ENCODE assay signal across 12 mouse cellular contexts in genomic region chrX:153233255-153233654, GRCm38 (mm10). TPM values are rescaled to one million over a fixed set of nuclear protein-coding genes. Genes with fewer than 3 reads are reported as not detected.
A peak's percentile ranks its signal among the peaks of the same experiment; 100 is the strongest.
DNase-seq lines count a peak whose midpoint lies in the region; ATAC-seq lines count a peak whose summit lies in the region.
"Had no signal": no experiment of that assay in that cellular context is flagged by ENCODE, and none has a peak within 500 bp of the region (broad histone marks: within the 10 kb centered on the region; RNA-seq: fewer than 3 reads in every experiment).

No protein-coding gene starts in this region.

- no peaks in the 10 kb centered on the region for H3K4me1 ChIP-seq in heart, embryonic 12.5 days (replicated peaks)
- no peaks in the 10 kb centered on the region for H3K4me1 ChIP-seq in lung, embryonic 15.5 days
- H3K4me1 ChIP-seq in embryonic facial prominence, embryonic 14.5 days (ENCODE audit: control insufficient read depth, insufficient read depth, low read length) = no peaks in the 10 kb centered on the region
- no peaks in the 10 kb centered on the region for H3K4me1 ChIP-seq in midbrain, embryonic 16.5 days (ENCODE audit: control insufficient read depth, insufficient read depth, low read length)
- H3K4me1 ChIP-seq: forebrain, embryonic 15.5 days had no signal

- no peak overlapping the region for H3K4me3 ChIP-seq in heart, embryonic 12.5 days
- no peak overlapping the region for H3K4me3 ChIP-seq in lung, embryonic 15.5 days
- H3K4me3 ChIP-seq in embryonic facial prominence, embryonic 14.5 days (ENCODE audit: low read depth, low read length) = no peak overlapping the region
- no peak overlapping the region for H3K4me3 ChIP-seq in midbrain, embryonic 16.5 days (ENCODE audit: low read depth, low read length)
- H3K4me3 ChIP-seq: forebrain, embryonic 15.5 days had no signal

- no peak for DNase-seq in heart, postnatal 25 days (ENCODE audit: low spot score)
- DNase-seq in lung, postnatal 10 days = no peak
- no peak for DNase-seq in embryonic facial prominence, embryonic 14.5 days (ENCODE audit: low spot score)
- no peak for DNase-seq in urinary bladder, postnatal 36 days (ENCODE audit: low spot score in 2 of 2)
- no peak for DNase-seq in gastrocnemius, postnatal 4 days (ENCODE audit: low spot score in 2 of 2)
- DNase-seq: cerebellum, postnatal 36 days; thymus, postnatal 36 days had no signal

- H3K4me2 ChIP-seq in heart, embryonic 12.5 days = peak overlapping the region; percentile 48; the same call in 1 of the 2 replicates
- 0 out of 2 replicates have a peak overlapping the region, but pooled peaks have one; percentile 8 for H3K4me2 ChIP-seq in lung, embryonic 15.5 days
- no peak overlapping the region for H3K4me2 ChIP-seq in embryonic facial prominence, embryonic 14.5 days (ENCODE audit: low read depth, low read length)
- H3K4me2 ChIP-seq in midbrain, embryonic 16.5 days (ENCODE audit: low read length) = peak overlapping the region; percentile 31; the same call in 1 of the 2 replicates
- H3K4me2 ChIP-seq: forebrain, embryonic 15.5 days had no signal

- no peaks in the 10 kb centered on the region for H3K9me3 ChIP-seq in heart, embryonic 12.5 days (replicated peaks)
- no peaks in the 10 kb centered on the region for H3K9me3 ChIP-seq in lung, embryonic 15.5 days
- no peaks in the 10 kb centered on the region for H3K9me3 ChIP-seq in embryonic facial prominence, embryonic 14.5 days (ENCODE audit: control insufficient read depth, low read length)
- H3K9me3 ChIP-seq in midbrain, embryonic 16.5 days (replicated peaks; ENCODE audit: control insufficient read depth, low read length, poor library complexity, severe bottlenecking) = no peaks in the 10 kb centered on the region
- H3K9me3 ChIP-seq: forebrain, embryonic 15.5 days had no signal

- intact Hi-C loops in heart, postnatal 25 days (cut with DNase I) = no loop called here

- H3K27ac ChIP-seq in heart, embryonic 12.5 days (ENCODE audit: poor library complexity, severe bottlenecking) = no peak overlapping the region
- no peak overlapping the region for H3K27ac ChIP-seq in lung, embryonic 15.5 days
- H3K27ac ChIP-seq in embryonic facial prominence, embryonic 14.5 days (replicated peaks; ENCODE audit: low read depth, low read length) = no peak overlapping the region
- no peak overlapping the region for H3K27ac ChIP-seq in midbrain, embryonic 16.5 days (ENCODE audit: low read length)
- H3K27ac ChIP-seq: forebrain, embryonic 15.5 days had no signal

- ATAC-seq in heart, embryonic 12.5 days (ENCODE audit: insufficient number of reproducible peaks, low FRiP score) = no peak
- no peak for ATAC-seq in lung, embryonic 15.5 days (ENCODE audit: borderline replicate concordance, extremely low read depth, low FRiP score, low TSS enrichment)
- ATAC-seq in embryonic facial prominence, embryonic 14.5 days (ENCODE audit: low read depth) = peak; percentile 53; the same call in 1 of the 2 replicates
- peak; percentile 40 for ATAC-seq in midbrain, embryonic 16.5 days
- ATAC-seq: activated CD4-positive, CD25-positive, alpha-beta regulatory T cell, adult 4 months; forebrain, embryonic 15.5 days had no signal

- H3K9ac ChIP-seq in heart, embryonic 12.5 days = no peak overlapping the region
- H3K9ac ChIP-seq in lung, embryonic 15.5 days = no peak overlapping the region
- no peak overlapping the region for H3K9ac ChIP-seq in embryonic facial prominence, embryonic 14.5 days (ENCODE audit: low read depth, low read length)
- H3K9ac ChIP-seq in midbrain, embryonic 16.5 days (ENCODE audit: low read depth, low read length) = no peak overlapping the region
- H3K9ac ChIP-seq: forebrain, embryonic 15.5 days had no signal

- H3K27me3 ChIP-seq in heart, embryonic 12.5 days (replicated peaks) = no peaks in the 10 kb centered on the region
- H3K27me3 ChIP-seq in lung, embryonic 15.5 days = 0 out of 2 replicates have a peak, but pooled peaks cover 3% of the 10 kb centered on the region
- peaks cover 3% of the 10 kb centered on the region; the same call in 1 of the 2 replicates for H3K27me3 ChIP-seq in embryonic facial prominence, embryonic 14.5 days (replicated peaks; ENCODE audit: control insufficient read depth, insufficient read depth, low read length)
- no peaks in the 10 kb centered on the region for H3K27me3 ChIP-seq in midbrain, embryonic 16.5 days (ENCODE audit: control insufficient read depth, insufficient read depth, low read depth, low read length)
- H3K27me3 ChIP-seq: forebrain, embryonic 15.5 days had no signal

- no peaks in the 10 kb centered on the region for H3K36me3 ChIP-seq in heart, embryonic 12.5 days
- H3K36me3 ChIP-seq in lung, embryonic 15.5 days = no peaks in the 10 kb centered on the region
- H3K36me3 ChIP-seq in embryonic facial prominence, embryonic 14.5 days (ENCODE audit: control insufficient read depth, insufficient read depth, low read length) = no peaks in the 10 kb centered on the region
- no peaks in the 10 kb centered on the region for H3K36me3 ChIP-seq in midbrain, embryonic 16.5 days (ENCODE audit: control insufficient read depth, insufficient read depth, low read length)
- H3K36me3 ChIP-seq: forebrain, embryonic 15.5 days had no signal

- 12% methylated on average over 10 of the region's 10 CpGs for WGBS in heart, embryonic 12.5 days
- WGBS in lung, embryonic 15.5 days = 14% methylated on average over 10 of the region's 10 CpGs
- 21% methylated on average over 10 of the region's 10 CpGs for WGBS in embryonic facial prominence, embryonic 14.5 days
- WGBS in midbrain, embryonic 16.5 days = 13% methylated on average over 10 of the region's 10 CpGs

RNA-seq across cellular contexts. Expression of gene Klf8, which starts 4.0 kb away (rescaled TPM):
- polyA plus RNA-seq in heart, embryonic 12.5 days (2016; fragmentation: Nextera tagmentation; extraction: Ambion mirVana) = 1.8 and 2.3 TPM in 2 replicates
- total RNA-seq in heart, postnatal 25 days (2021) = under 1 TPM; 0.22 to 0.31 TPM
- polyA plus RNA-seq in lung, embryonic 15.5 days (2015; fragmentation: Nextera tagmentation; extraction: Ambion mirVana) = 0.80 and 0.83 TPM in 2 replicates
- polyA plus RNA-seq in embryonic facial prominence, embryonic 14.5 days (2014; fragmentation: Nextera tagmentation; extraction: Ambion mirVana) = 1.6 and 2.8 TPM in 2 replicates
- 7.6 and 7.7 TPM in 2 replicates for polyA plus RNA-seq in midbrain, embryonic 16.5 days (2015; fragmentation: Nextera tagmentation; extraction: Ambion mirVana)
- 1 to 10 TPM in 1 of 2 experiments, under 1 TPM in 1; 0.76 to 1.3 TPM for total RNA-seq in gastrocnemius, postnatal 4 days (2021)

Comparison
In these comparisons a context has a peak if more than half of its experiments do, and no peak if none do; other contexts are left out.
1. ATAC-seq: peak in embryonic facial prominence, embryonic 14.5 days (single experiment) and midbrain, embryonic 16.5 days (single experiment); none in heart, embryonic 12.5 days (single experiment) and lung, embryonic 15.5 days (single experiment).